Mouse (Mus musculus): ENCODE measurements around the gene Ears2. TPM values are rescaled to one million over a fixed set of nuclear protein-coding genes. Genes with fewer than 3 reads are reported as not detected.
A peak's percentile ranks its signal among the peaks of the same experiment; 100 is the strongest.
"Not testable (repeated sequence)": the region's sequence is repeated elsewhere in the genome, so short reads cannot be mapped to it uniquely, and the experiment has no call there.

Gene Ears2
- polyA plus RNA-seq (2014; fragmentation: Nextera tagmentation; extraction: Ambion mirVana): 39.3 and 41.9 TPM in 2 replicates

- WGBS: under 1% methylated on average over 59 of the region's 60 CpGs
- peak within 1 kb of the TSS; percentile 81 to 99 for H3K4me3 ChIP-seq (ENCODE audit: control insufficient read depth in 1 of 2, insufficient read depth in 1 of 2, low read depth in 1 of 2, low read length in 2 of 2)
- H3K4me1 ChIP-seq (ENCODE audit: control insufficient read depth in 2 of 2, insufficient read depth in 2 of 2, low read length in 2 of 2): peaks cover 0 to 32% of the 10 kb centered on the region in 2 experiments; a peak in 2 of 4 replicates
- peak; percentile 99 for ATAC-seq (ENCODE audit: insufficient number of reproducible peaks, insufficient read depth, low FRiP score, low read depth)
- no peaks in the 10 kb centered on the region for H3K9me3 ChIP-seq (ENCODE audit: control insufficient read depth, low read length)
- peak within 1 kb of the TSS; percentile 95 to 96 for H3K27ac ChIP-seq (replicated peaks in 1 of 2; ENCODE audit: control insufficient read depth in 1 of 2, insufficient read depth in 1 of 2, low read depth in 2 of 2, low read length in 2 of 2)
- H3K36me3 ChIP-seq (ENCODE audit: control insufficient read depth, insufficient read depth, low read length): peaks cover 46% of the 10 kb centered on the region
- H3K27me3 ChIP-seq (ENCODE audit: control insufficient read depth, insufficient read depth, low read length): no peaks in the 10 kb centered on the region
- peak within 1 kb of the TSS; percentile 98 for H3K9ac ChIP-seq (ENCODE audit: low read length)
- peak within 1 kb of the TSS; percentile 87 for H3K4me2 ChIP-seq (ENCODE audit: low read length)
Observed at GRCm38 (mm10) chr7:122066945-122067516, at the start of gene Ears2, which contains the start of gene Ubfd1. Ears2 (minus strand) TSS chr7:122067263. Ubfd1 (plus strand) TSS chr7:122067175.

- Histone ChIP-seq H3K27ac (replicated peaks in 1 of 2; ENCODE audit: control insufficient read depth in 1 of 2, insufficient read depth in 1 of 2, low read depth in 2 of 2, low read length in 2 of 2) (no peak overlapping the region), H3K4me2 (ENCODE audit: low read length) (no peak overlapping the region), H3K9ac (ENCODE audit: low read length) (no peak overlapping the region), H3K36me3 (ENCODE audit: control insufficient read depth, insufficient read depth, low read length) (peaks cover 52% of the 10 kb centered on the region), H3K4me3 (ENCODE audit: control insufficient read depth in 1 of 2, insufficient read depth in 1 of 2, low read depth in 1 of 2, low read length in 2 of 2) (no peak overlapping the region), H3K4me1 (ENCODE audit: control insufficient read depth in 2 of 2, insufficient read depth in 2 of 2, low read length in 2 of 2) (no peaks in the 10 kb centered on the region), H3K9me3 (ENCODE audit: control insufficient read depth, low read length) (no peaks in the 10 kb centered on the region), H3K27me3 (ENCODE audit: control insufficient read depth, insufficient read depth, low read length) (no peaks in the 10 kb centered on the region)
- no peak for ATAC-seq (ENCODE audit: insufficient number of reproducible peaks, insufficient read depth, low FRiP score, low read depth)
- WGBS: 91% methylated on average over 6 of the region's 6 CpGs
Observed at GRCm38 (mm10) chr7:122108206-122108605, 41.1 kb upstream of the Ears2 start.

GRCm38 (mm10) chr7:122101747-122102244 lies 34.7 kb upstream of the Ears2 start, which contains the start of gene Ndufab1:
Ndufab1 (minus strand) TSS chr7:122101886.
- Histone ChIP-seq H3K36me3 (ENCODE audit: control insufficient read depth, insufficient read depth, low read length) (peaks cover 30% of the 10 kb centered on the region), H3K9me3 (ENCODE audit: control insufficient read depth, low read length) (no peaks in the 10 kb centered on the region), H3K4me1 (ENCODE audit: control insufficient read depth in 2 of 2, insufficient read depth in 2 of 2, low read length in 2 of 2) (peaks cover 4 to 14% of the 10 kb centered on the region in 2 experiments), H3K9ac (ENCODE audit: low read length) (peak within 1 kb of the TSS; percentile 91), H3K27me3 (ENCODE audit: control insufficient read depth, insufficient read depth, low read length) (no peaks in the 10 kb centered on the region), H3K4me2 (ENCODE audit: low read length) (peak within 1 kb of the TSS; percentile 95), H3K27ac (replicated peaks in 1 of 2; ENCODE audit: control insufficient read depth in 1 of 2, insufficient read depth in 1 of 2, low read depth in 2 of 2, low read length in 2 of 2) (peak within 1 kb of the TSS; percentile 63 to 75), H3K4me3 (ENCODE audit: control insufficient read depth in 1 of 2, insufficient read depth in 1 of 2, low read depth in 1 of 2, low read length in 2 of 2) (peak within 1 kb of the TSS; percentile 71 to 75)
- WGBS: under 1% methylated on average over 40 of the region's 43 CpGs
- ATAC-seq (ENCODE audit: insufficient number of reproducible peaks, insufficient read depth, low FRiP score, low read depth): peak; percentile 97

- Histone ChIP-seq H3K4me2 (ENCODE audit: low read length) (peak overlapping the region; percentile 95), H3K4me3 (ENCODE audit: control insufficient read depth in 1 of 2, insufficient read depth in 1 of 2, low read depth in 1 of 2, low read length in 2 of 2) (peak overlapping the region; percentile 71 to 75), H3K9ac (ENCODE audit: low read length) (peak overlapping the region; percentile 91), H3K4me1 (ENCODE audit: control insufficient read depth in 2 of 2, insufficient read depth in 2 of 2, low read length in 2 of 2) (peaks cover 4 to 14% of the 10 kb centered on the region in 2 experiments), H3K36me3 (ENCODE audit: control insufficient read depth, insufficient read depth, low read length) (peaks cover 33% of the 10 kb centered on the region), H3K27ac (replicated peaks in 1 of 2; ENCODE audit: control insufficient read depth in 1 of 2, insufficient read depth in 1 of 2, low read depth in 2 of 2, low read length in 2 of 2) (peak overlapping the region; percentile 63 to 75)
- not testable (repeated sequence) for H3K27me3 ChIP-seq (ENCODE audit: control insufficient read depth, insufficient read depth, low read length); H3K9me3 ChIP-seq (ENCODE audit: control insufficient read depth, low read length)
- 5% methylated on average over 25 of the region's 28 CpGs for WGBS
- ATAC-seq (ENCODE audit: insufficient number of reproducible peaks, insufficient read depth, low FRiP score, low read depth): peak; percentile 77
Observed at GRCm38 (mm10) chr7:122101014-122101746, 34.1 kb upstream of the Ears2 start.

- H3K4me2 ChIP-seq (ENCODE audit: low read length): no peak overlapping the region
- H3K9me3 ChIP-seq (ENCODE audit: control insufficient read depth, low read length): no peaks in the 10 kb centered on the region
- H3K9ac ChIP-seq (ENCODE audit: low read length): no peak overlapping the region
- peaks cover 4 to 14% of the 10 kb centered on the region in 2 experiments for H3K4me1 ChIP-seq (ENCODE audit: control insufficient read depth in 2 of 2, insufficient read depth in 2 of 2, low read length in 2 of 2)
- 51% methylated on average over 4 of the region's 4 CpGs for whole genome bisulfite sequencing
- no peak for ATAC-seq (ENCODE audit: insufficient number of reproducible peaks, insufficient read depth, low FRiP score, low read depth)
- H3K4me3 ChIP-seq (ENCODE audit: control insufficient read depth in 1 of 2, insufficient read depth in 1 of 2, low read depth in 1 of 2, low read length in 2 of 2): no peak overlapping the region
- no peak overlapping the region for H3K27ac ChIP-seq (replicated peaks in 1 of 2; ENCODE audit: control insufficient read depth in 1 of 2, insufficient read depth in 1 of 2, low read depth in 2 of 2, low read length in 2 of 2)
- H3K27me3 ChIP-seq (ENCODE audit: control insufficient read depth, insufficient read depth, low read length): no peaks in the 10 kb centered on the region
- H3K36me3 ChIP-seq (ENCODE audit: control insufficient read depth, insufficient read depth, low read length): peaks cover 52% of the 10 kb centered on the region
Observed at GRCm38 (mm10) chr7:122099222-122099621, 32.2 kb upstream of the Ears2 start.

GRCm38 (mm10) chr7:122098009-122098408 lies 30.9 kb upstream of the Ears2 start:
- peaks cover 65% of the 10 kb centered on the region for H3K36me3 ChIP-seq (ENCODE audit: control insufficient read depth, insufficient read depth, low read length)
- 91% methylated on average over 3 of the region's 3 CpGs for WGBS

GRCm38 (mm10) chr7:122094564-122095330 lies 27.7 kb upstream of the Ears2 start:
- ATAC-seq (ENCODE audit: insufficient number of reproducible peaks, insufficient read depth, low FRiP score, low read depth): no peak
- no peaks in the 10 kb centered on the region for H3K27me3 ChIP-seq (ENCODE audit: control insufficient read depth, insufficient read depth, low read length)
- peaks cover 0 to under 1% of the 10 kb centered on the region in 2 experiments; a peak in 1 of 4 replicates for H3K4me1 ChIP-seq (ENCODE audit: control insufficient read depth in 2 of 2, insufficient read depth in 2 of 2, low read length in 2 of 2)
- WGBS: 98% methylated on average over 2 of the region's 2 CpGs
- H3K4me3 ChIP-seq (ENCODE audit: control insufficient read depth in 1 of 2, insufficient read depth in 1 of 2, low read depth in 1 of 2, low read length in 2 of 2): no peak overlapping the region
- no peak overlapping the region for H3K9ac ChIP-seq (ENCODE audit: low read length)
- H3K4me2 ChIP-seq (ENCODE audit: low read length): no peak overlapping the region
- no peak overlapping the region for H3K27ac ChIP-seq (replicated peaks in 1 of 2; ENCODE audit: control insufficient read depth in 1 of 2, insufficient read depth in 1 of 2, low read depth in 2 of 2, low read length in 2 of 2)
- no peaks in the 10 kb centered on the region for H3K9me3 ChIP-seq (ENCODE audit: control insufficient read depth, low read length)
- peaks cover 94% of the 10 kb centered on the region for H3K36me3 ChIP-seq (ENCODE audit: control insufficient read depth, insufficient read depth, low read length)

More at GRCm38 (mm10) chr7:122098009-122098408, 30.9 kb upstream of the Ears2 start:
- Histone ChIP-seq H3K4me2 (ENCODE audit: low read length) (no peak overlapping the region), H3K27me3 (ENCODE audit: control insufficient read depth, insufficient read depth, low read length) (no peaks in the 10 kb centered on the region), H3K4me1 (ENCODE audit: control insufficient read depth in 2 of 2, insufficient read depth in 2 of 2, low read length in 2 of 2) (peaks cover 4 to 14% of the 10 kb centered on the region in 2 experiments), H3K9ac (ENCODE audit: low read length) (no peak overlapping the region), H3K9me3 (ENCODE audit: control insufficient read depth, low read length) (no peaks in the 10 kb centered on the region), H3K27ac (replicated peaks in 1 of 2; ENCODE audit: control insufficient read depth in 1 of 2, insufficient read depth in 1 of 2, low read depth in 2 of 2, low read length in 2 of 2) (no peak overlapping the region), H3K4me3 (ENCODE audit: control insufficient read depth in 1 of 2, insufficient read depth in 1 of 2, low read depth in 1 of 2, low read length in 2 of 2) (no peak overlapping the region)
- no peak for ATAC-seq (ENCODE audit: insufficient number of reproducible peaks, insufficient read depth, low FRiP score, low read depth)
